Mouse (Mus musculus) heart, postnatal 14 days (tissue): ENCODE measurements around the gene Rnasek. TPM values are rescaled to one million over a fixed set of nuclear protein-coding genes. Genes with fewer than 3 reads are reported as not detected.

ENCODE experiments used
- DNase-seq, 2 experiments: peaks; one replicate each; pipeline ENCODE4 v3.0.0; 2021 to 2022
- intact Hi-C: fragments of 180-260 bp; cut with DNase I; formaldehyde crosslinking; loops from one replicate; pipeline ENCODE4 v1.15.1; 2025
- long read RNA-seq, 2 experiments: library from polyadenylated mRNA; stranded (forward); transcript quantifications; one replicate each; pipeline ENCODE4 v2.0.0; 2021
- total RNA-seq, 2 experiments: library from RNA; stranded (reverse); gene quantifications; 2 replicates each; pipeline ENCODE4 v1.2.3; 2021

Gene Rnasek
- total RNA-seq = 10 to 100 TPM; 89.0 to 96.3 TPM
- long read RNA-seq, experiment 1, transcript Rnasek-203 (2 exons, 465 nt) = minor isoform, 36 of 80 reads
- long read RNA-seq, experiment 1, transcript Rnasek-201 (3 exons, 611 nt) = major isoform, 43 of 80 reads
- long read RNA-seq, experiment 1, partial matches to known transcripts = 0 of 80 reads
- long read RNA-seq, experiment 1, other reads (novel, unspliced or antisense) = 1 of 80 reads
- long read RNA-seq, experiment 2, transcript Rnasek-203 (2 exons, 465 nt) = minor isoform, 32 of 70 reads
- long read RNA-seq, experiment 2, transcript Rnasek-201 (3 exons, 611 nt) = major isoform, 37 of 70 reads
- long read RNA-seq, experiment 2, partial matches to known transcripts = 0 of 70 reads
- long read RNA-seq, experiment 2, other reads (novel, unspliced or antisense) = 0 of 70 reads

GRCm38 (mm10) chr11:70239541-70240279 is at the start of gene Rnasek, which contains the start of gene Gm21988:
Gene Rnasek, minus strand, starts transcription at chr11:70239842.
Gene Gm21988, minus strand, starts transcription at chr11:70239830.
- intact Hi-C loops = loop anchor here (10.0 kb wide), 1 partner anchor 265 kb away; the partner anchor contains the start of gene Tm4sf5
- DNase-seq = peak; percentile 75 to 84

GRCm38 (mm10) chr11:70289236-70289635 is 49.6 kb upstream of the Rnasek start:
- intact Hi-C loops = no loop called here
- DNase-seq = peak; percentile 49 to 50

- no peak for DNase-seq
Observed at GRCm38 (mm10) chr11:70288102-70288501, 48.5 kb upstream of the Rnasek start.

GRCm38 (mm10) chr11:70285686-70286085 is 46.0 kb upstream of the Rnasek start:
- intact Hi-C loops = no loop called here
- no peak for DNase-seq

More at GRCm38 (mm10) chr11:70288102-70288501, 48.5 kb upstream of the Rnasek start:
- intact Hi-C loops = no loop called here

- DNase-seq = no peak
- intact Hi-C loops = no loop called here
Observed at GRCm38 (mm10) chr11:70284757-70285156, 45.1 kb upstream of the Rnasek start.

GRCm38 (mm10) chr11:70283666-70284065 is 44.0 kb upstream of the Rnasek start:
- intact Hi-C loops = no loop called here
- DNase-seq = no peak

GRCm38 (mm10) chr11:70280441-70280840 is 40.8 kb upstream of the Rnasek start:
- peak; percentile 36 to 48 for DNase-seq
- intact Hi-C loops = no loop called here

- no peak for DNase-seq
- intact Hi-C loops = no loop called here
Observed at GRCm38 (mm10) chr11:70278961-70279360, 39.3 kb upstream of the Rnasek start.

GRCm38 (mm10) chr11:70271641-70272040 is 32.0 kb upstream of the Rnasek start:
- intact Hi-C loops = no loop called here
- DNase-seq = no peak

- intact Hi-C loops = no loop called here
- peak; percentile 42 to 52 for DNase-seq
Observed at GRCm38 (mm10) chr11:70266405-70266804, 26.8 kb upstream of the Rnasek start.

- intact Hi-C loops = no loop called here
- no peak for DNase-seq
Observed at GRCm38 (mm10) chr11:70265819-70266218, 26.2 kb upstream of the Rnasek start.

- no peak for DNase-seq
- intact Hi-C loops = no loop called here
Observed at GRCm38 (mm10) chr11:70265252-70265651, 25.6 kb upstream of the Rnasek start.

- no peak for DNase-seq
- intact Hi-C loops = no loop called here
Observed at GRCm38 (mm10) chr11:70259035-70259434, 19.4 kb upstream of the Rnasek start.

- DNase-seq = peak; percentile 59 to 63
- intact Hi-C loops = loop anchor here (1.0 kb wide), 1 partner anchor 54 kb away; no protein-coding TSS in a partner anchor
Observed at GRCm38 (mm10) chr11:70254931-70255531, 15.4 kb upstream of the Rnasek start, which contains the start of gene Alox12. Gene Alox12, minus strand, starts transcription at chr11:70255353.

- DNase-seq = no peak
Observed at GRCm38 (mm10) chr11:70254337-70254736, 14.7 kb upstream of the Rnasek start.

GRCm38 (mm10) chr11:70251853-70252252 is 12.2 kb upstream of the Rnasek start:
- intact Hi-C loops = no loop called here
- DNase-seq = no peak

More at GRCm38 (mm10) chr11:70254337-70254736, 14.7 kb upstream of the Rnasek start:
- intact Hi-C loops = no loop called here

- intact Hi-C loops = no loop called here
- DNase-seq = no peak
Observed at GRCm38 (mm10) chr11:70250150-70250549, 10.5 kb upstream of the Rnasek start.

GRCm38 (mm10) chr11:70247136-70247845 is 7.6 kb upstream of the Rnasek start:
- peak; percentile 70 to 85 for DNase-seq
- intact Hi-C loops = loop anchor here (10.0 kb wide), 1 partner anchor 258 kb away; the partner anchor contains the start of gene Tm4sf5

GRCm38 (mm10) chr11:70242591-70242990 is 2.9 kb upstream of the Rnasek start:
- intact Hi-C loops = loop anchor here (10.0 kb wide), 1 partner anchor 262 kb away; the partner anchor contains the start of gene Tm4sf5
- DNase-seq = no peak
